ENCODE assay signal across 8 mouse cellular contexts in the genomic region with DNA sequence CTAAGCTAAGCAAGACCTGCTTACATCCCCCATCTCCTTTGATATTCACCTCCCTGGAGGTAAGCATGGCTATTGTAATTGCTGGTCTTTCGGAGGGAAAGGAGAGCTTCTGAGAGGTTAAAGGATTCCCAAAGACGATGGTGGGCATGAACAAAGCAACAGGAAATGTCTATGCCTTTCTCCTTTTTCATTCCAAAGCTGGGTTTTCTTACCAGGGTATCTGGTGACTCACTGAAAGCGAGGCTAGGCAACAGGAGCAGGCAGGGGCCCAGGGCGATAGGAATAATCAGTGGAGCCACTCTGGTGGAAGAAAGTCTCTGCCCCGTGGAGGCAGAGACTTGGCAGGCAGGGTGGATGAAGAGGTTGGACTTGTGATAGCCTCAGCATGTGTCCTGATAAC. TPM values are rescaled to one million over a fixed set of nuclear protein-coding genes. Genes with fewer than 3 reads are reported as not detected.
A peak's percentile ranks its signal among the peaks of the same experiment; 100 is the strongest.
DNase-seq lines count a peak whose midpoint lies in the region; ATAC-seq and TF ChIP-seq lines count a peak whose summit lies in the region.

A gene (minus strand): TSS at position 272 of the 400 bp plus-strand sequence.

- no peaks in the 10 kb centered on the region for H3K36me3 ChIP-seq in kidney, adult 2 months (ENCODE audit: control insufficient read depth, insufficient read depth, low read length)
- no peaks in the 10 kb centered on the region for H3K36me3 ChIP-seq in forebrain, postnatal 0 days (ENCODE audit: insufficient read depth)
- H3K36me3 ChIP-seq in midbrain, embryonic 10.5 days, result no peaks in the 10 kb centered on the region

- peak within 1 kb of the TSS; percentile 88 for H3K4me2 ChIP-seq in forebrain, postnatal 0 days (ENCODE audit: low read depth)

- no peaks in the 10 kb centered on the region for H3K4me1 ChIP-seq in kidney, adult 2 months (ENCODE audit: control insufficient read depth, insufficient read depth, low read length)
- H3K4me1 ChIP-seq in forebrain, postnatal 0 days (ENCODE audit: insufficient read depth), result no peaks in the 10 kb centered on the region
- peaks cover 12% of the 10 kb centered on the region for H3K4me1 ChIP-seq in midbrain, embryonic 10.5 days

- TF ChIP-seq CTCF in kidney, adult 2 months (conservative IDR thresholded peaks at IDR 0.05; ENCODE audit: insufficient read depth, insufficient read length, low read depth, low read length), result no peak
- TF ChIP-seq CTCF in forebrain, postnatal 0 days (IDR thresholded peaks at IDR 0.05; ENCODE audit: low read depth), result no peak

- H3K27ac ChIP-seq in kidney, adult 2 months (ENCODE audit: insufficient read depth, low read depth, low read length), result peak within 1 kb of the TSS; percentile 83
- no peak within 1 kb of the TSS for H3K27ac ChIP-seq in forebrain, postnatal 0 days (ENCODE audit: low read depth, low read length)
- peak within 1 kb of the TSS; percentile 74 for H3K27ac ChIP-seq in midbrain, embryonic 10.5 days (replicated peaks)

- TF ChIP-seq POLR2A in kidney, adult 2 months (IDR thresholded peaks at IDR 0.05; ENCODE audit: low read depth, low read length), result no peak

- H3K9ac ChIP-seq in forebrain, postnatal 0 days, result peak within 1 kb of the TSS; percentile 61

- H3K27me3 ChIP-seq in kidney, adult 2 months (replicated peaks; ENCODE audit: control insufficient read depth, insufficient read depth, low read length), result no peaks in the 10 kb centered on the region; the same call in 1 of the 2 replicates
- H3K27me3 ChIP-seq in forebrain, postnatal 0 days (ENCODE audit: insufficient read depth, low read length), result 0 out of 2 replicates have a peak, but pooled peaks cover 4% of the 10 kb centered on the region
- H3K27me3 ChIP-seq in midbrain, embryonic 10.5 days (ENCODE audit: low read depth, poor library complexity, severe bottlenecking), result peaks cover 38% of the 10 kb centered on the region

- DNase-seq in kidney, adult 2 months, result no peak
- DNase-seq in kidney, adult 11 months, result no peak
- DNase-seq in adrenal gland, adult 8-10 months, result no peak
- peak; percentile 34 for DNase-seq in forebrain, postnatal 0 days
- DNase-seq in midbrain, embryonic 10.5 days (ENCODE audit: low spot score), result no peak
- no peak for DNase-seq in spleen, adult 18-20 months
- no peak for DNase-seq in T-cell, adult 2 months (ENCODE audit: low spot score)
- DNase-seq in embryo, embryonic 9.5 days (ENCODE audit: extremely low spot score), result no peak

- ATAC-seq in forebrain, postnatal 0 days, result no peak

- H3K4me3 ChIP-seq in kidney, adult 2 months (ENCODE audit: insufficient read depth, low read depth, low read length), result peak within 1 kb of the TSS; percentile 63
- peak within 1 kb of the TSS; percentile 55 for H3K4me3 ChIP-seq in forebrain, postnatal 0 days (ENCODE audit: low read depth, low read length)
- H3K4me3 ChIP-seq in midbrain, embryonic 10.5 days, result peak within 1 kb of the TSS; percentile 67

- WGBS in kidney, adult 2 months, result 50% methylated on average over 5 of the region's 5 CpGs
- WGBS in forebrain, postnatal 0 days, result 16% methylated on average over 5 of the region's 5 CpGs
- WGBS in midbrain, embryonic 10.5 days, result 7% methylated on average over 5 of the region's 5 CpGs

- no peaks in the 10 kb centered on the region for H3K9me3 ChIP-seq in forebrain, postnatal 0 days (ENCODE audit: low read length)
- H3K9me3 ChIP-seq in midbrain, embryonic 10.5 days (replicated peaks), result no peaks in the 10 kb centered on the region

RNA-seq across cellular contexts. Expression of the gene that starts here (rescaled TPM):
- 6.0 and 6.9 TPM in 2 replicates for polyA plus RNA-seq in kidney, adult 2 months (2012; rRNA removed)
- total RNA-seq in adrenal gland, adult 8-10 months (2022), result 100 to 1,000 TPM; 112 to 256 (median 151) TPM
- total RNA-seq in forebrain, postnatal 0 days (2014; rRNA removed), result 2.6 and 2.8 TPM in 2 replicates
- polyA plus RNA-seq in forebrain, postnatal 0 days (2015; fragmentation: Nextera tagmentation; extraction: Ambion mirVana), result 8.7 and 12.9 TPM in 2 replicates
- polyA plus RNA-seq in midbrain, embryonic 10.5 days (2016; fragmentation: Nextera tagmentation; extraction: Ambion mirVana), result 0.39 and 0.83 TPM in 2 replicates

Comparison
In these comparisons a context has a peak if more than half of its experiments do, and no peak if none do; other contexts are left out.
1. RNA of the gene that starts here (total RNA-seq): 112 to 256 TPM in adrenal gland, adult 8-10 months; 2.6 to 2.8 TPM in forebrain, postnatal 0 days; every median in the first group is over 10 times any median in the second.
2. Peak in every context shown above with its lines, with median percentiles within 50 percentile points of each other: H3K4me3 ChIP-seq.